Mouse (Mus musculus): Measurements from ENCODE around the gene Egln2. TPM values are rescaled to one million over a fixed set of nuclear protein-coding genes. Genes with fewer than 3 reads are reported as not detected.

Gene Egln2
- 48.1 and 52.7 TPM in 2 replicates for polyA plus RNA-seq (2015; fragmentation: Nextera tagmentation; extraction: Ambion mirVana)

GRCm38 (mm10) chr7:27166614-27167474, at the start of gene Egln2:
Gene Egln2, minus strand, starts transcription at chr7:27166802.
- Histone ChIP-seq H3K4me2 (peak within 1 kb of the TSS; percentile 87), H3K27ac (replicated peaks) (peak within 1 kb of the TSS; percentile 98), H3K4me3 (peak within 1 kb of the TSS; percentile 80), H3K9ac (peak within 1 kb of the TSS; percentile 96), H3K9me3 (no peaks in the 10 kb centered on the region), H3K4me1 (peaks cover 50% of the 10 kb centered on the region), H3K27me3 (replicated peaks) (no peaks in the 10 kb centered on the region), H3K36me3 (peaks cover 56% of the 10 kb centered on the region)
- ATAC-seq (ENCODE audit: extremely low read depth, insufficient number of reproducible peaks, low FRiP score, low TSS enrichment) = peak; percentile 83
- WGBS = 1% methylated on average over 60 of the region's 61 CpGs

- H3K4me1 ChIP-seq = no peaks in the 10 kb centered on the region
- H3K36me3 ChIP-seq = peaks cover 93% of the 10 kb centered on the region
- H3K4me3 ChIP-seq = no peak overlapping the region
- H3K27ac ChIP-seq (replicated peaks) = no peak overlapping the region
- no peaks in the 10 kb centered on the region for H3K9me3 ChIP-seq
- ATAC-seq (ENCODE audit: extremely low read depth, insufficient number of reproducible peaks, low FRiP score, low TSS enrichment) = no peak
- H3K9ac ChIP-seq = no peak overlapping the region
- no peak overlapping the region for H3K4me2 ChIP-seq
- H3K27me3 ChIP-seq (replicated peaks) = no peaks in the 10 kb centered on the region
- 76% methylated on average over 2 of the region's 2 CpGs for WGBS
Measured at GRCm38 (mm10) chr7:27212626-27213025, 46.0 kb upstream of the Egln2 start.

GRCm38 (mm10) chr7:27203730-27204449, 37.3 kb upstream of the Egln2 start:
- no peaks in the 10 kb centered on the region for H3K4me1 ChIP-seq
- WGBS = 92% methylated on average over 8 of the region's 8 CpGs
- no peak for ATAC-seq (ENCODE audit: extremely low read depth, insufficient number of reproducible peaks, low FRiP score, low TSS enrichment)

GRCm38 (mm10) chr7:27198779-27199178, 32.2 kb upstream of the Egln2 start:
- Histone ChIP-seq H3K36me3 (peaks cover 53% of the 10 kb centered on the region), H3K4me3 (no peak overlapping the region), H3K4me2 (no peak overlapping the region), H3K9me3 (no peaks in the 10 kb centered on the region), H3K27me3 (replicated peaks) (no peaks in the 10 kb centered on the region), H3K4me1 (peaks cover 13% of the 10 kb centered on the region), H3K27ac (replicated peaks) (no peak overlapping the region), H3K9ac (no peak overlapping the region)
- ATAC-seq (ENCODE audit: extremely low read depth, insufficient number of reproducible peaks, low FRiP score, low TSS enrichment) = no peak
- WGBS = 90% methylated on average over 8 of the region's 8 CpGs

More at GRCm38 (mm10) chr7:27203730-27204449, 37.3 kb upstream of the Egln2 start:
- Histone ChIP-seq H3K9me3 (no peaks in the 10 kb centered on the region), H3K27ac (replicated peaks) (no peak overlapping the region), H3K9ac (no peak overlapping the region), H3K4me2 (no peak overlapping the region), H3K27me3 (replicated peaks) (no peaks in the 10 kb centered on the region), H3K4me3 (no peak overlapping the region), H3K36me3 (peaks cover 73% of the 10 kb centered on the region)

GRCm38 (mm10) chr7:27198355-27198754, 31.8 kb upstream of the Egln2 start:
- H3K4me3 ChIP-seq = no peak overlapping the region
- H3K36me3 ChIP-seq = peaks cover 53% of the 10 kb centered on the region
- no peaks in the 10 kb centered on the region for H3K9me3 ChIP-seq
- no peaks in the 10 kb centered on the region for H3K27me3 ChIP-seq (replicated peaks)
- H3K9ac ChIP-seq = no peak overlapping the region
- H3K27ac ChIP-seq (replicated peaks) = no peak overlapping the region
- H3K4me2 ChIP-seq = no peak overlapping the region
- no peak for ATAC-seq (ENCODE audit: extremely low read depth, insufficient number of reproducible peaks, low FRiP score, low TSS enrichment)
- peaks cover 18% of the 10 kb centered on the region for H3K4me1 ChIP-seq

- Histone ChIP-seq H3K9me3 (no peaks in the 10 kb centered on the region), H3K36me3 (peaks cover 53% of the 10 kb centered on the region), H3K4me1 (peaks cover 19% of the 10 kb centered on the region), H3K4me2 (no peak overlapping the region), H3K4me3 (no peak overlapping the region), H3K27me3 (replicated peaks) (no peaks in the 10 kb centered on the region), H3K27ac (replicated peaks) (no peak overlapping the region), H3K9ac (0 out of 2 replicates have a peak overlapping the region, but pooled peaks have one; percentile 19)
- 85% methylated on average over 8 of the region's 8 CpGs for WGBS
- no peak for ATAC-seq (ENCODE audit: extremely low read depth, insufficient number of reproducible peaks, low FRiP score, low TSS enrichment)
Measured at GRCm38 (mm10) chr7:27197634-27198033, 31.0 kb upstream of the Egln2 start.

- Histone ChIP-seq H3K4me2 (no peak overlapping the region), H3K9ac (no peak overlapping the region), H3K9me3 (no peaks in the 10 kb centered on the region), H3K36me3 (peaks cover 53% of the 10 kb centered on the region), H3K27ac (replicated peaks) (no peak overlapping the region), H3K4me3 (no peak overlapping the region), H3K27me3 (replicated peaks) (no peaks in the 10 kb centered on the region), H3K4me1 (peaks cover 19% of the 10 kb centered on the region)
- ATAC-seq (ENCODE audit: extremely low read depth, insufficient number of reproducible peaks, low FRiP score, low TSS enrichment) = no peak
- 81% methylated on average over 3 of the region's 3 CpGs for WGBS
Measured at GRCm38 (mm10) chr7:27197136-27197535, 30.5 kb upstream of the Egln2 start.

- H3K9me3 ChIP-seq = no peaks in the 10 kb centered on the region
- H3K36me3 ChIP-seq = peaks cover 55% of the 10 kb centered on the region
- peak within 1 kb of the TSS; percentile 93 for H3K9ac ChIP-seq
- H3K4me2 ChIP-seq = peak within 1 kb of the TSS; percentile 90
- peak; percentile 97 for ATAC-seq (ENCODE audit: extremely low read depth, insufficient number of reproducible peaks, low FRiP score, low TSS enrichment)
- peak within 1 kb of the TSS; percentile 77 for H3K4me3 ChIP-seq
- peak within 1 kb of the TSS; percentile 99 for H3K27ac ChIP-seq (replicated peaks)
- under 1% methylated on average over 64 of the region's 64 CpGs for WGBS
- H3K4me1 ChIP-seq = peaks cover 19% of the 10 kb centered on the region
- no peaks in the 10 kb centered on the region for H3K27me3 ChIP-seq (replicated peaks)
Measured at GRCm38 (mm10) chr7:27195681-27196611, 29.3 kb upstream of the Egln2 start, which contains the start of the genes BC024978 and Snrpa. Gene BC024978, plus strand, starts transcription at chr7:27195781. Gene Snrpa, minus strand, starts transcription at chr7:27196271.

- Histone ChIP-seq H3K9ac (peak overlapping the region; percentile 38; the same call in 1 of the 2 replicates), H3K4me2 (peak overlapping the region; percentile 18; the same call in 1 of the 2 replicates), H3K36me3 (peaks cover 73% of the 10 kb centered on the region), H3K27ac (replicated peaks) (no peak overlapping the region), H3K4me1 (peaks cover 19% of the 10 kb centered on the region), H3K27me3 (replicated peaks) (no peaks in the 10 kb centered on the region), H3K4me3 (0 out of 2 replicates have a peak overlapping the region, but pooled peaks have one; percentile 4), H3K9me3 (no peaks in the 10 kb centered on the region)
- ATAC-seq (ENCODE audit: extremely low read depth, insufficient number of reproducible peaks, low FRiP score, low TSS enrichment) = no peak
- 77% methylated on average over 4 of the region's 4 CpGs for WGBS
Measured at GRCm38 (mm10) chr7:27193731-27194130, 27.1 kb upstream of the Egln2 start.

GRCm38 (mm10) chr7:27192434-27192833, 25.8 kb upstream of the Egln2 start:
- ATAC-seq (ENCODE audit: extremely low read depth, insufficient number of reproducible peaks, low FRiP score, low TSS enrichment) = no peak
- 93% methylated on average over 5 of the region's 5 CpGs for WGBS
- Histone ChIP-seq H3K4me2 (no peak overlapping the region), H3K9me3 (no peaks in the 10 kb centered on the region), H3K27me3 (replicated peaks) (no peaks in the 10 kb centered on the region), H3K4me3 (no peak overlapping the region), H3K27ac (replicated peaks) (no peak overlapping the region), H3K36me3 (peaks cover 77% of the 10 kb centered on the region), H3K9ac (no peak overlapping the region), H3K4me1 (peaks cover 19% of the 10 kb centered on the region)
